18 mouse cellular contexts compared by ENCODE assay signal in genomic region chr17:10306424-10306823, GRCm38 (mm10). TPM values are rescaled to one million over a fixed set of nuclear protein-coding genes. Genes with fewer than 3 reads are reported as not detected.
DNase-seq lines count a peak whose midpoint lies in the region; ATAC-seq and TF ChIP-seq lines count a peak whose summit lies in the region.
"Had no signal": no experiment of that assay in that cellular context is flagged by ENCODE, and none has a peak within 500 bp of the region (broad histone marks: within the 10 kb centered on the region; RNA-seq: fewer than 3 reads in every experiment).

No protein-coding gene starts in this region.

- no peak overlapping the region for H3K4me3 ChIP-seq in forebrain, postnatal 0 days (ENCODE audit: low read depth, low read length)
- no peak overlapping the region for H3K4me3 ChIP-seq in forebrain, embryonic 15.5 days
- no peak overlapping the region for H3K4me3 ChIP-seq in heart, embryonic 16.5 days (ENCODE audit: low read length)
- H3K4me3 ChIP-seq in left cerebral cortex, adult 2 months, result peak overlapping the region; percentile 11; the same call in 1 of the 2 replicates
- no peak overlapping the region for H3K4me3 ChIP-seq in myocyte
- H3K4me3 ChIP-seq: forebrain, embryonic 12.5 days; intestine, embryonic 15.5 days; limb, embryonic 12.5 days; liver, embryonic 13.5 days; lung, embryonic 15.5 days had no signal

- no peak for ATAC-seq in forebrain, postnatal 0 days
- ATAC-seq in forebrain, embryonic 15.5 days (replicated peaks), result no peak
- ATAC-seq in heart, embryonic 16.5 days (replicated peaks; ENCODE audit: extremely low read depth, insufficient read depth, low FRiP score), result no peak

- H3K36me3 ChIP-seq in forebrain, postnatal 0 days (ENCODE audit: insufficient read depth), result no peaks in the 10 kb centered on the region
- H3K36me3 ChIP-seq in forebrain, embryonic 15.5 days, result no peaks in the 10 kb centered on the region
- no peaks in the 10 kb centered on the region for H3K36me3 ChIP-seq in heart, embryonic 16.5 days (ENCODE audit: control insufficient read depth, insufficient read depth)
- no peaks in the 10 kb centered on the region for H3K36me3 ChIP-seq in myocyte (ENCODE audit: control insufficient read depth, insufficient read depth)
- H3K36me3 ChIP-seq: forebrain, embryonic 12.5 days; intestine, embryonic 15.5 days; limb, embryonic 12.5 days; liver, embryonic 13.5 days; lung, embryonic 15.5 days had no signal

- H3K9ac ChIP-seq in forebrain, postnatal 0 days, result no peak overlapping the region
- H3K9ac ChIP-seq in forebrain, embryonic 15.5 days (replicated peaks), result no peak overlapping the region
- H3K9ac ChIP-seq in heart, embryonic 16.5 days (ENCODE audit: low read length), result peak overlapping the region; percentile 26; the same call in 1 of the 2 replicates
- H3K9ac ChIP-seq: forebrain, embryonic 12.5 days; intestine, embryonic 15.5 days; limb, embryonic 12.5 days; liver, embryonic 13.5 days; lung, embryonic 15.5 days had no signal

- no peak overlapping the region for H3ac ChIP-seq in myocyte (ENCODE audit: control insufficient read depth, insufficient read length)

- intact Hi-C loops in left cerebral cortex, adult 2 months (cut with DNase I), result no loop called here

- 21% methylated on average over 2 of the region's 2 CpGs for WGBS in forebrain, postnatal 0 days
- 39% methylated on average over 2 of the region's 2 CpGs for WGBS in forebrain, embryonic 15.5 days
- WGBS in heart, embryonic 16.5 days, result 33% methylated on average over 2 of the region's 2 CpGs

- 0 out of 2 replicates have a peak, but pooled peaks cover 7% of the 10 kb centered on the region for H3K4me1 ChIP-seq in forebrain, postnatal 0 days (ENCODE audit: insufficient read depth)
- peaks cover 41% of the 10 kb centered on the region for H3K4me1 ChIP-seq in forebrain, embryonic 15.5 days
- H3K4me1 ChIP-seq in heart, embryonic 16.5 days (ENCODE audit: control insufficient read depth, insufficient read depth, low read length), result peaks cover 27% of the 10 kb centered on the region

- DNase-seq in forebrain, postnatal 0 days, result peak; percentile 50
- DNase-seq in heart, adult 11 months, result no peak
- no peak for DNase-seq in left cerebral cortex, adult 2 months (ENCODE audit: extremely low spot score in 1 of 2, low spot score in 2 of 2)
- no peak for DNase-seq in left cerebral cortex, adult 8-10 months (ENCODE audit: low spot score in 2 of 2)
- no peak for DNase-seq in adrenal gland, adult 18-20 months (ENCODE audit: low spot score in 2 of 2)
- DNase-seq: adrenal gland, adult 8-10 months; cerebellum, adult 11-12 months; cerebellum, postnatal 25 days; liver, embryonic 13.5 days; right cerebral cortex, postnatal 14 days had no signal

- peak; percentile 59 for TF ChIP-seq CTCF in forebrain, postnatal 0 days (IDR thresholded peaks at IDR 0.05; ENCODE audit: low read depth)
- peak; percentile 41 for TF ChIP-seq CTCF in left cerebral cortex, adult 2 months (IDR thresholded peaks at IDR 0.05)

- no peak overlapping the region for H3K27ac ChIP-seq in forebrain, postnatal 0 days (ENCODE audit: low read depth, low read length)
- no peak overlapping the region for H3K27ac ChIP-seq in forebrain, embryonic 15.5 days (replicated peaks)
- H3K27ac ChIP-seq in heart, embryonic 16.5 days (ENCODE audit: low read length), result no peak overlapping the region
- no peak overlapping the region for H3K27ac ChIP-seq in left cerebral cortex, adult 2 months
- H3K27ac ChIP-seq: forebrain, embryonic 12.5 days; intestine, embryonic 15.5 days; limb, embryonic 12.5 days; liver, embryonic 13.5 days; lung, embryonic 15.5 days had no signal

- TF ChIP-seq POLR2A in myocyte (IDR thresholded peaks at IDR 0.05; ENCODE audit: insufficient read length, low read depth), result no peak

- no peaks in the 10 kb centered on the region for H3K27me3 ChIP-seq in forebrain, postnatal 0 days (ENCODE audit: insufficient read depth, low read length)
- no peaks in the 10 kb centered on the region for H3K27me3 ChIP-seq in forebrain, embryonic 15.5 days
- H3K27me3 ChIP-seq in heart, embryonic 16.5 days (ENCODE audit: control insufficient read depth, insufficient read depth, low read length), result no peaks in the 10 kb centered on the region
- H3K27me3 ChIP-seq in myocyte (ENCODE audit: control insufficient read depth, insufficient read depth, insufficient read length), result no peaks in the 10 kb centered on the region
- H3K27me3 ChIP-seq: CH12.LX; forebrain, embryonic 12.5 days; limb, embryonic 12.5 days; liver, embryonic 13.5 days; lung, embryonic 15.5 days had no signal

- peaks cover 100% of the 10 kb centered on the region for H3K79me2 ChIP-seq in myocyte (ENCODE audit: control insufficient read depth, insufficient read depth)

- H3K4me2 ChIP-seq in forebrain, postnatal 0 days (ENCODE audit: low read depth), result no peak overlapping the region
- H3K4me2 ChIP-seq in forebrain, embryonic 15.5 days (replicated peaks), result no peak overlapping the region
- peak overlapping the region; percentile 32; the same call in 1 of the 2 replicates for H3K4me2 ChIP-seq in heart, embryonic 16.5 days (ENCODE audit: low read depth, low read length)
- peak overlapping the region; percentile 14 for H3K4me2 ChIP-seq in myocyte (ENCODE audit: low read depth)
- H3K4me2 ChIP-seq: forebrain, embryonic 12.5 days; intestine, embryonic 15.5 days; limb, embryonic 12.5 days; liver, embryonic 13.5 days; lung, embryonic 15.5 days had no signal

- H3K9me3 ChIP-seq in forebrain, postnatal 0 days (ENCODE audit: low read length), result no peaks in the 10 kb centered on the region
- no peaks in the 10 kb centered on the region for H3K9me3 ChIP-seq in forebrain, embryonic 15.5 days
- H3K9me3 ChIP-seq in heart, embryonic 16.5 days (replicated peaks; ENCODE audit: control insufficient read depth, low read length), result no peaks in the 10 kb centered on the region
- H3K9me3 ChIP-seq: forebrain, embryonic 12.5 days; intestine, embryonic 15.5 days; limb, embryonic 12.5 days; liver, embryonic 13.5 days; lung, embryonic 15.5 days had no signal

TF ChIP-seq in myocyte, 11 proteins besides CTCF, POLR2A, EP300 and RAD21:
- TF ChIP-seq CEBPB (IDR thresholded peaks at IDR 0.05; ENCODE audit: insufficient read depth, poor library complexity, severe bottlenecking), result no peak
- no peak for TF ChIP-seq E2F4 (IDR thresholded peaks at IDR 0.05; ENCODE audit: insufficient read depth)
- TF ChIP-seq MAX (IDR thresholded peaks at IDR 0.05; ENCODE audit: low read depth), result no peak
TF ChIP-seq in myocyte: peak in this region for 0.

RNA-seq across cellular contexts. Expression of gene Qk, which starts 13.2 kb away (rescaled TPM):
- total RNA-seq in forebrain, postnatal 0 days (2014; rRNA removed), result 203 and 225 TPM in 2 replicates
- 27.0 and 43.0 TPM in 2 replicates for polyA plus RNA-seq in forebrain, postnatal 0 days (2015; fragmentation: Nextera tagmentation; extraction: Ambion mirVana)
- 45.4 and 45.5 TPM in 2 replicates for polyA plus RNA-seq in forebrain, embryonic 15.5 days (2015; fragmentation: Nextera tagmentation; extraction: Ambion mirVana)
- polyA plus RNA-seq in heart, embryonic 16.5 days (2015; fragmentation: Nextera tagmentation; extraction: Ambion mirVana), result 38.1 and 39.9 TPM in 2 replicates
- 100 to 1,000 TPM; 311 to 342 TPM for total RNA-seq in left cerebral cortex, adult 2 months (2021)
- 100 to 1,000 TPM; 375 to 387 (median 386) TPM for total RNA-seq in left cerebral cortex, adult 8-10 months (2022)
- 85.6 TPM for polyA plus RNA-seq in myocyte (2012; fragmentation: generic; extraction: Trizol)
- 100 to 1,000 TPM; 188 to 233 TPM for total RNA-seq in adrenal gland, adult 18-20 months (2021)

Comparison
In these comparisons a context has a peak if more than half of its experiments do, and no peak if none do; other contexts are left out.
1. H3K4me2 ChIP-seq: peak in heart, embryonic 16.5 days (single experiment) and myocyte (single experiment); none in forebrain, postnatal 0 days (single experiment) and forebrain, embryonic 15.5 days (single experiment).